Mouse (Mus musculus): Measurements from ENCODE around the gene Scn4a. TPM values are rescaled to one million over a fixed set of nuclear protein-coding genes. Genes with fewer than 3 reads are reported as not detected.

Gene Scn4a
- total and polyA plus RNA-seq, 2 experiments from 2014 or later, result under 0.01 to 0.04 TPM

GRCm38 (mm10) chr11:106276454-106276853, 76.6 kb downstream of the Scn4a start, which contains the start of gene Tcam1:
Gene Tcam1, plus strand, starts transcription at chr11:106276672.
- WGBS, result 7% methylated on average over 25 of the region's 25 CpGs
- Histone ChIP-seq H3K27ac (no peak within 1 kb of the TSS), H3K9me3 (ENCODE audit: low read length) (no peaks in the 10 kb centered on the region), H3K9ac (replicated peaks; ENCODE audit: low read length) (no peak within 1 kb of the TSS), H3K36me3 (ENCODE audit: insufficient read depth, low read length) (no peaks in the 10 kb centered on the region), H3K4me2 (ENCODE audit: low read depth, low read length) (peak within 1 kb of the TSS; percentile 42), H3K27me3 (ENCODE audit: insufficient read depth, low read length) (no peaks in the 10 kb centered on the region), H3K4me1 (ENCODE audit: insufficient read depth, low read length) (peaks cover 4% of the 10 kb centered on the region), H3K4me3 (ENCODE audit: low read length) (no peak within 1 kb of the TSS)
- peak; percentile 94 for TF ChIP-seq CTCF (IDR thresholded peaks at IDR 0.05; ENCODE audit: low read depth)
- ATAC-seq, result peak; percentile 79
- DNase-seq (ENCODE audit: low spot score), result peak; percentile 98

GRCm38 (mm10) chr11:106274971-106275411, 78.1 kb downstream of the Scn4a start:
- ATAC-seq (no peak), DNase-seq (ENCODE audit: low spot score) (no peak)
- no peak for TF ChIP-seq CTCF (IDR thresholded peaks at IDR 0.05; ENCODE audit: low read depth)
- Histone ChIP-seq H3K4me1 (ENCODE audit: insufficient read depth, low read length) (peaks cover 15% of the 10 kb centered on the region), H3K9me3 (ENCODE audit: low read length) (no peaks in the 10 kb centered on the region), H3K4me2 (ENCODE audit: low read depth, low read length) (no peak overlapping the region), H3K9ac (replicated peaks; ENCODE audit: low read length) (no peak overlapping the region), H3K27me3 (ENCODE audit: insufficient read depth, low read length) (no peaks in the 10 kb centered on the region), H3K36me3 (ENCODE audit: insufficient read depth, low read length) (no peaks in the 10 kb centered on the region), H3K4me3 (ENCODE audit: low read length) (no peak overlapping the region), H3K27ac (no peak overlapping the region)
- WGBS, result 83% methylated on average over 7 of the region's 7 CpGs

DNA sequence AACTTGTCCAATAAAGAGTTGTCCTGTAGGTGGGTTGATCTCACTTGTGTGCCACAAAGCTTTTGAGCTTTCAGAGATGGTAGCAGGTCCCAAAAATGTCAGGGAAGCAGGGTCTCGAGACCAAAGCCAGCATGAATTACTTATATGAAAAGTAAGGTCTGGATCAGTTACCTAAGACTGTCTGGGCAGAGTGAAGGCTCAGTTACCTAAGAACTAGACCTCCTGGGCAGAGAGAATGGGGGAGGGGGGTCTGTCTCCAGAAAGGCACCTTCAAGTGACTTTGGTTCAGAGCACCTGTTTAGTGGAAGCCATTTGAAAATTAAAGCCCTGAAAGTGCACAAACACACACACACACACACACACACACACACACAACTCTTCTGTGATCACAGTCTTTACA, 78.7 kb downstream of the Scn4a start:
- Histone ChIP-seq H3K4me2 (ENCODE audit: low read depth, low read length) (no peak overlapping the region), H3K27ac (no peak overlapping the region), H3K4me1 (ENCODE audit: insufficient read depth, low read length) (peaks cover 16% of the 10 kb centered on the region), H3K9me3 (ENCODE audit: low read length) (no peaks in the 10 kb centered on the region), H3K9ac (replicated peaks; ENCODE audit: low read length) (no peak overlapping the region), H3K36me3 (ENCODE audit: insufficient read depth, low read length) (no peaks in the 10 kb centered on the region), H3K4me3 (ENCODE audit: low read length) (no peak overlapping the region), H3K27me3 (ENCODE audit: insufficient read depth, low read length) (no peaks in the 10 kb centered on the region)
- no peak for TF ChIP-seq CTCF (IDR thresholded peaks at IDR 0.05; ENCODE audit: low read depth)
- 87% methylated on average over 1 of the region's 1 CpGs for WGBS
- ATAC-seq, result no peak
- no peak for DNase-seq (ENCODE audit: low spot score)

GRCm38 (mm10) chr11:106273811-106274210, 79.3 kb downstream of the Scn4a start:
- Histone ChIP-seq H3K4me3 (ENCODE audit: low read length) (no peak overlapping the region), H3K4me1 (ENCODE audit: insufficient read depth, low read length) (peaks cover 16% of the 10 kb centered on the region), H3K36me3 (ENCODE audit: insufficient read depth, low read length) (no peaks in the 10 kb centered on the region), H3K4me2 (ENCODE audit: low read depth, low read length) (no peak overlapping the region), H3K9ac (replicated peaks; ENCODE audit: low read length) (no peak overlapping the region), H3K9me3 (ENCODE audit: low read length) (no peaks in the 10 kb centered on the region), H3K27me3 (ENCODE audit: insufficient read depth, low read length) (no peaks in the 10 kb centered on the region), H3K27ac (no peak overlapping the region)
- ATAC-seq (no peak), DNase-seq (ENCODE audit: low spot score) (no peak)
- TF ChIP-seq CTCF (IDR thresholded peaks at IDR 0.05; ENCODE audit: low read depth), result no peak
- WGBS, result 98% methylated on average over 6 of the region's 6 CpGs

DNA sequence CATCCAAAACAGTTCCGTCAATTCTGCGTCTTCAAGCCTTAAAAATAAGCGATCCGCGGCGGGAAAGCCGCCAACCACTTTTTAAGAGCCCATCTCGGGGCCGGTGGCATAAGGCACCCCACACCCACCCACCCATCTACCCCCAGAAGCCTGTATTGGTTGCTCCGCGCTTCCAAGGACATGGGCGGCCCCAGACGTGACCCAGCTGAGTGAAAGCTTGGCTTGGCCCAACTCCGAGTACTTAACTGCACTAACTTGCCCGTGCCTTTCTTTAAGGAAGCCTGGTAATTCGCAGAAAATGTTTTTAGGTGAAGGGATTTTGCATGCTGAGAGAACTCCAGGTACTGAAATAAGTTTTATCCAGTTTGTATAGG, 79.8 kb downstream of the Scn4a start:
- Histone ChIP-seq H3K27me3 (ENCODE audit: insufficient read depth, low read length) (no peaks in the 10 kb centered on the region), H3K9ac (replicated peaks; ENCODE audit: low read length) (peak overlapping the region; percentile 28; the same call in 1 of the 2 replicates), H3K36me3 (ENCODE audit: insufficient read depth, low read length) (no peaks in the 10 kb centered on the region), H3K27ac (peak overlapping the region; percentile 79), H3K4me1 (ENCODE audit: insufficient read depth, low read length) (peaks cover 19% of the 10 kb centered on the region), H3K9me3 (ENCODE audit: low read length) (no peaks in the 10 kb centered on the region), H3K4me3 (ENCODE audit: low read length) (peak overlapping the region; percentile 75), H3K4me2 (ENCODE audit: low read depth, low read length) (peak overlapping the region; percentile 84)
- no peak for TF ChIP-seq CTCF (IDR thresholded peaks at IDR 0.05; ENCODE audit: low read depth)
- 16% methylated on average over 16 of the region's 16 CpGs for WGBS
- no peak for DNase-seq (ENCODE audit: low spot score)
- ATAC-seq, result peak; percentile 14; the same call in 1 of the 2 replicates

DNA sequence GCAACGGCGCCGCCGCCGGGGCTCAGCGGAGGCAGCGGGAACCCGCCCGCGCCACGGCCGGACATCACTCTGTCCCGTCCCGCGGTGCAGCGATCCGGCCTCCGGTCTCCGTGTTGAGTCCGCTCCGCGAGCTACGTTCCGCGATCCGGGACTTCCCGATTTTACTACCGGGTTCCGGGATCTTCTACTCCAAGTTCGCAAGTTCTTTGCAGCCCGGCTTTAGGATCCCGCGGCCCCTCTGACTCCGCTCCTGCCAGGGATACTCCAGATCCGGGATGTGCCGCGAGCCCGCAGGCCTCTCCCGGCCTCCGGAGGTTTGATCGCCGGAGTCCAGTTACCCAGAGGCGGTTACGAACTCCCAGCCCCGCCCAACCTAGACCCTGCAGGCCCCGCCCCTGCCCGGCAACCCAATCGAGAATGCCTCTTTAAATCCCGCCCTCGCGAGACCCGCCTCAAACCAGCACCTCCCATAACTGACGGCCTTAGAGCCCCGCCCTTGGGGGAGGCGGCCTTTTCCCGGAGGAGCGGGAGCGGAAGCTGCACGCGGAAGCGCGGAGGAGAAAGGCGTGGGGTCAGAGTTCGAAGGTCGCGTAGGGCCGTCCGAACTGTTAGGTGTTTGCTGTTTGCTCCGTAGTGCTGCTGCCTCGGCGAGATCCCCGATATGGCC, 80.3 kb downstream of the Scn4a start, which contains the start of gene Smarcd2:
Gene Smarcd2, minus strand, starts transcription at position 329 of the 667 bp plus-strand sequence.
- H3K4me2 ChIP-seq (ENCODE audit: low read depth, low read length), result peak within 1 kb of the TSS; percentile 84
- H3K4me1 ChIP-seq (ENCODE audit: insufficient read depth, low read length), result peaks cover 24% of the 10 kb centered on the region
- H3K27ac ChIP-seq, result peak within 1 kb of the TSS; percentile 88
- H3K9ac ChIP-seq (replicated peaks; ENCODE audit: low read length), result peak within 1 kb of the TSS; percentile 93
- WGBS, result under 1% methylated on average over 72 of the region's 72 CpGs
- no peaks in the 10 kb centered on the region for H3K27me3 ChIP-seq (ENCODE audit: insufficient read depth, low read length)
- TF ChIP-seq CTCF (IDR thresholded peaks at IDR 0.05; ENCODE audit: low read depth), result no peak
- no peaks in the 10 kb centered on the region for H3K9me3 ChIP-seq (ENCODE audit: low read length)
- peak; percentile 99 for DNase-seq (ENCODE audit: low spot score)
- no peaks in the 10 kb centered on the region for H3K36me3 ChIP-seq (ENCODE audit: insufficient read depth, low read length)
- ATAC-seq, result peak; percentile 96
- peak within 1 kb of the TSS; percentile 75 for H3K4me3 ChIP-seq (ENCODE audit: low read length)

Data from hindbrain, postnatal 0 days (tissue).